Mouse (Mus musculus) bone marrow macrophage, adult 2 months (primary cell): ENCODE data around the gene Napepld. TPM values are rescaled to one million over a fixed set of nuclear protein-coding genes. Genes with fewer than 3 reads are reported as not detected.
"Not testable (repeated sequence)": the region's sequence is repeated elsewhere in the genome, so short reads cannot be mapped to it uniquely, and the experiment has no call there.

Experiments
- H3K27ac ChIP-seq: 2 replicates; pipeline ENCODE4 v1.5.1; 2012; ENCODE audit warnings: low read depth, low read length; ENCODE audit not compliant: insufficient read depth
- H3K4me1 ChIP-seq: 2 replicates; pipeline ENCODE4 v1.6.1; 2012; ENCODE audit warnings: low read length; ENCODE audit not compliant: control insufficient read depth, insufficient read depth
- H3K4me3 ChIP-seq: 2 replicates; pipeline ENCODE4 v1.5.1; 2012; ENCODE audit warnings: mild to moderate bottlenecking, low read length, moderate library complexity; ENCODE audit not compliant: insufficient read depth
- CTCF ChIP-seq: IDR thresholded peaks from 2 replicates; pipeline ENCODE4 v1.5.1; 2012; ENCODE audit warnings: low read depth, mild to moderate bottlenecking, low read length, moderate library complexity
- POLR2A ChIP-seq: IDR thresholded peaks from 2 replicates; pipeline ENCODE4 v1.6.1; 2012; ENCODE audit warnings: mild to moderate bottlenecking, low read depth, low read length, borderline replicate concordance
- polyA plus RNA-seq: library from polyadenylated mRNA; stranded (reverse); fragments of >200 nt; gene quantifications from 2 replicates; pipeline ENCODE4 v1.2.4, GENCODE M21; 2012; ENCODE audit not compliant: missing spikeins, insufficient read depth, insufficient read length

Napepld gene
- polyA plus RNA-seq, 1 experiment: 1.8 TPM

GRCm38 (mm10) chr5:21651885-21652612 is 49.1 kb downstream of the Napepld start:
- Histone ChIP-seq H3K27ac (no peak overlapping the region), H3K4me1 (peaks cover 11% of the 10 kb centered on the region), H3K4me3 (no peak overlapping the region)
- TF ChIP-seq POLR2A (no peak), CTCF (no peak)

GRCm38 (mm10) chr5:21650736-21651135 is 50.5 kb downstream of the Napepld start:
- no peak overlapping the region for H3K27ac ChIP-seq
- no peak overlapping the region for H3K4me3 ChIP-seq
- peaks cover 12% of the 10 kb centered on the region for H3K4me1 ChIP-seq
- TF ChIP-seq POLR2A: no peak
- TF ChIP-seq CTCF: no peak

- peak overlapping the region; percentile 55 for H3K27ac ChIP-seq
- peaks cover 6% of the 10 kb centered on the region for H3K4me1 ChIP-seq
- no peak for TF ChIP-seq POLR2A
- TF ChIP-seq CTCF: no peak
- H3K4me3 ChIP-seq: peak overlapping the region; percentile 81
These were observed 55.1 kb downstream of the Napepld start for GRCm38 (mm10) chr5:21646133-21646491.

- peak within 1 kb of the TSS; percentile 81 for H3K4me3 ChIP-seq
- peaks cover 6% of the 10 kb centered on the region for H3K4me1 ChIP-seq
- TF ChIP-seq POLR2A (no peak), CTCF (no peak)
- H3K27ac ChIP-seq: peak within 1 kb of the TSS; percentile 55
These were observed 55.6 kb downstream of the Napepld start, which contains the start of the genes Fbxl13 and Armc10 for GRCm38 (mm10) chr5:21645439-21646132. Gene Fbxl13 (minus strand): TSS chr5:21645634. Gene Armc10 (plus strand): TSS chr5:21645813.

- Histone ChIP-seq H3K4me3 (peak overlapping the region; percentile 41), H3K4me1 (peaks cover 6% of the 10 kb centered on the region), H3K27ac (no peak overlapping the region)
- TF ChIP-seq CTCF (no peak; the same call in 1 of the 2 replicates), POLR2A (no peak)
These were observed 56.2 kb downstream of the Napepld start for GRCm38 (mm10) chr5:21644891-21645438.

- no peak overlapping the region for H3K4me3 ChIP-seq
- peaks cover 6% of the 10 kb centered on the region for H3K4me1 ChIP-seq
- no peak overlapping the region for H3K27ac ChIP-seq
- TF ChIP-seq CTCF: no peak
- no peak for TF ChIP-seq POLR2A
These were observed 57.6 kb downstream of the Napepld start for GRCm38 (mm10) chr5:21643606-21644005.

- no peak overlapping the region for H3K27ac ChIP-seq
- H3K4me3 ChIP-seq: no peak overlapping the region
- TF ChIP-seq POLR2A: no peak
- H3K4me1 ChIP-seq: no peaks in the 10 kb centered on the region
These were observed 60.2 kb downstream of the Napepld start for GRCm38 (mm10) chr5:21640961-21641360.

- H3K4me3 ChIP-seq: no peak overlapping the region
These were observed 75.3 kb downstream of the Napepld start for GRCm38 (mm10) chr5:21625916-21626315.

GRCm38 (mm10) chr5:21616450-21617009 is 84.7 kb downstream of the Napepld start:
- H3K27ac ChIP-seq: no peak overlapping the region
- no peak overlapping the region for H3K4me3 ChIP-seq
- TF ChIP-seq CTCF (no peak), POLR2A (no peak)
- peaks cover 19% of the 10 kb centered on the region for H3K4me1 ChIP-seq

More at GRCm38 (mm10) chr5:21625916-21626315, 75.3 kb downstream of the Napepld start:
- TF ChIP-seq POLR2A (no peak), CTCF (no peak)
- Histone ChIP-seq H3K27ac (no peak overlapping the region), H3K4me1 (peaks cover 6% of the 10 kb centered on the region)

GRCm38 (mm10) chr5:21614299-21614698 is 86.9 kb downstream of the Napepld start:
- Histone ChIP-seq H3K27ac (peak overlapping the region; percentile 43; the same call in 1 of the 2 replicates), H3K4me1 (peaks cover 25% of the 10 kb centered on the region)
- not testable (repeated sequence) for H3K4me3 ChIP-seq

Other genes with a start within 250 kb of the Napepld start
- gene Lrrc17, start 157.8 kb downstream of the Napepld start, polyA plus RNA-seq: not detected in 2 replicates
- not detected in 2 replicates for gene Fbxl13, start 55.8 kb downstream of the Napepld start, polyA plus RNA-seq
- gene Armc10, start 55.6 kb downstream of the Napepld start, polyA plus RNA-seq: 31.0 and 33.2 TPM in 2 replicates
- gene Pmpcb, start 35.7 kb upstream of the Napepld start, polyA plus RNA-seq: 63.2 and 66.2 TPM in 2 replicates
- gene Dnajc2, start 83.9 kb upstream of the Napepld start, polyA plus RNA-seq: 34.0 and 34.2 TPM in 2 replicates
- gene Psmc2, start 83.9 kb upstream of the Napepld start, polyA plus RNA-seq: 72.8 and 76.1 TPM in 2 replicates
- gene Slc26a5, start 164.2 kb upstream of the Napepld start, polyA plus RNA-seq: not detected in 2 replicates